Mouse (Mus musculus): ENCODE data around the gene Lysmd1. TPM values are rescaled to one million over a fixed set of nuclear protein-coding genes. Genes with fewer than 3 reads are reported as not detected.

Gene Lysmd1
- 1 to 10 TPM; 1.9 to 2.0 TPM for total RNA-seq (2023)

GRCm38 (mm10) chr3:95133680-95134101, at the start of gene Lysmd1, which contains the start of gene Scnm1:
Gene Lysmd1, plus strand, starts transcription at chr3:95134088.
Gene Scnm1, minus strand, starts transcription at chr3:95134011.

GRCm38 (mm10) chr3:95106338-95107117, 27.4 kb upstream of the Lysmd1 start, which contains the start of gene Pip5k1a:
Gene Pip5k1a, minus strand, starts transcription at chr3:95106930.

GRCm38 (mm10) chr3:95110911-95111726, 22.8 kb upstream of the Lysmd1 start, which contains the start of gene Vps72:
Gene Vps72, plus strand, starts transcription at chr3:95111022.

GRCm38 (mm10) chr3:95124246-95124645, 9.6 kb upstream of the Lysmd1 start, which contains the start of gene Tmod4:
Gene Tmod4, plus strand, starts transcription at chr3:95124476.

GRCm38 (mm10) chr3:95141952-95142616, 8.2 kb downstream of the Lysmd1 start, which contains the start of gene Tnfaip8l2:
Gene Tnfaip8l2, minus strand, starts transcription at chr3:95142360.

GRCm38 (mm10) chr3:95159987-95160963, 26.4 kb downstream of the Lysmd1 start, which contains the start of gene Sema6c:
Gene Sema6c, plus strand, starts transcription at chr3:95160457.

Other genes starting within 250 kb of the Lysmd1 start
- gene Psmb4, start 247.1 kb upstream of the Lysmd1 start, total RNA-seq (2023), result 100 to 1,000 TPM; 184 to 186 TPM
- 10 to 100 TPM; 29.7 to 30.8 TPM for gene Selenbp1, start 201.0 kb upstream of the Lysmd1 start, total RNA-seq (2023)
- 10 to 100 TPM; 36.3 to 41.9 TPM for gene Rfx5, start 180.0 kb upstream of the Lysmd1 start, total RNA-seq (2023)
- 10 to 100 TPM; 42.7 to 59.0 TPM for gene Pi4kb, start 159.4 kb upstream of the Lysmd1 start, total RNA-seq (2023)
- 10 to 100 TPM; 30.1 to 45.2 TPM for gene Zfp687, start 118.6 kb upstream of the Lysmd1 start, total RNA-seq (2023)
- 100 to 1,000 TPM; 114 to 127 TPM for gene Psmd4, start 91.5 kb upstream of the Lysmd1 start, total RNA-seq (2023)
- gene Pip5k1a, start 27.2 kb upstream of the Lysmd1 start, total RNA-seq (2023), result 10 to 100 TPM; 23.3 to 23.8 TPM
- gene Vps72, start 23.1 kb upstream of the Lysmd1 start, total RNA-seq (2023), result 10 to 100 TPM; 39.0 to 47.0 TPM
- 1 to 10 TPM; 1.0 to 2.3 TPM for gene Tmod4, start 9.6 kb upstream of the Lysmd1 start, total RNA-seq (2023)
- 10 to 100 TPM; 67.3 to 70.8 TPM for gene Scnm1, start 77 bp upstream of the Lysmd1 start, total RNA-seq (2023)
- gene Tnfaip8l2, start 8.3 kb downstream of the Lysmd1 start, total RNA-seq (2023), result 100 to 1,000 TPM; 119 to 126 TPM
- under 1 TPM; 0.34 to 0.61 TPM for gene Sema6c, start 26.4 kb downstream of the Lysmd1 start, total RNA-seq (2023)
- gene Gabpb2, start 83.8 kb downstream of the Lysmd1 start, total RNA-seq (2023), result 10 to 100 TPM; 42.6 to 48.5 TPM
- gene Cdc42se1, start 94.6 kb downstream of the Lysmd1 start, total RNA-seq (2023), result 100 to 1,000 TPM; 244 to 259 TPM
- gene Mllt11, start 98.1 kb downstream of the Lysmd1 start, total RNA-seq (2023), result 1 to 10 TPM; 5.6 to 5.7 TPM
- gene Gm128, start 107.5 kb downstream of the Lysmd1 start, total RNA-seq (2023), result under 1 TPM in 1 of 2 experiments, not detected in 1; 0.43 TPM
- not detected for gene Bnipl, start 117.1 kb downstream of the Lysmd1 start, total RNA-seq (2023)
- gene Mindy1, start 147.3 kb downstream of the Lysmd1 start, total RNA-seq (2023), result 10 to 100 TPM; 37.3 to 42.4 TPM
- gene Prune1, start 148.0 kb downstream of the Lysmd1 start, total RNA-seq (2023), result 10 to 100 TPM in 1 of 2 experiments, 1 to 10 TPM in 1; 9.9 to 10.5 TPM
- 1 to 10 TPM; 2.5 to 3.0 TPM for gene Anxa9, start 173.1 kb downstream of the Lysmd1 start, total RNA-seq (2023)
- gene Cers2, start 180.7 kb downstream of the Lysmd1 start, total RNA-seq (2023), result 100 to 1,000 TPM; 131 to 142 TPM
- gene Setdb1, start 223.1 kb downstream of the Lysmd1 start, total RNA-seq (2023), result 10 to 100 TPM; 25.5 to 30.8 TPM

Measured in monocyte, adult 59 days (primary cell).